Mouse (Mus musculus): ENCODE data around the gene Nfkbia. TPM values are rescaled to one million over a fixed set of nuclear protein-coding genes. Genes with fewer than 3 reads are reported as not detected.
A peak's percentile ranks its signal among the peaks of the same experiment; 100 is the strongest.

The Nfkbia gene
- total RNA-seq, 2 experiments from 2014 or later = 26.3 to 66.2 TPM

DNA sequence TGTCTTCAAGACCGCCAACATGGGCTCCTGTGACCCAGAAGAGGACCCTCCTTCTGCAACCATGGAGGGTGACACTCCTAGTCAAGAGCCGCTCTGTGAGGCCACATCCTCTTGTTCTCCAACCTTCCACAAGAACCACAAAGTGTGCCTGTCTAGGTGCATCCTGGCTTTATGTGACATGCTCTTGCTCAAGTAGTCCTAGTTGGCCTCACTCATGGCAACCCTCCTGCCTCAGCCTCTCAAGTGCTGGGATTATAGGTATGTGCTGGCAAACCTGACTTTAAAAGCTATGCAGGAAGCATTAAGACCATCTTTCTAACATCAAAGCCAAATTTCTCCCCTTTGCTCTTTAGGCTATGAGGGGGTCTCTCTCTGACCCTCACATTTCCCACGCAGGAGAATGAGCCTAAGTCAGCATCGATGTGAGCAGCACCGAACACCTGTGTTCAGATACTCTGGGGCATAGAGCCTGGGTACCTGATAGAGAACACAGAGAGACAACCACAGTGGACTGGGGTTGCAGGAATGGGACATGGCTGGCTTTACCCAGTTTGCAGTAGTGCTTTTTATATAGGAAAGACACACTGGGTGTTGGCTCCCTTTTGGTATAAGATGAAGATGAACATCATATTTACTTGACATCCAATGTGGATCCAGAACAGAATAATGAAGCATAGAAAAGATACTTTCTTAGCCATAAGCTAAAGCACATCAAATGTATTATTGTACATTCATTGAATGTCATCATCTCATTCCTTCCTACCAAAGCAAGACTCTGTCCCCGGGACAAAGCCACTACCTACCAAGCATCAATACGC lies 4.4 kb downstream of the Nfkbia start:
- DNase-seq = no peak
- no peak for TF ChIP-seq CTCF (IDR thresholded peaks at IDR 0.05)
- peak overlapping the region; percentile 100 for H3K27ac ChIP-seq
- peak overlapping the region; percentile 93 for H3K4me3 ChIP-seq
- intact Hi-C loops (cut with DNase I) = no loop called here

DNA sequence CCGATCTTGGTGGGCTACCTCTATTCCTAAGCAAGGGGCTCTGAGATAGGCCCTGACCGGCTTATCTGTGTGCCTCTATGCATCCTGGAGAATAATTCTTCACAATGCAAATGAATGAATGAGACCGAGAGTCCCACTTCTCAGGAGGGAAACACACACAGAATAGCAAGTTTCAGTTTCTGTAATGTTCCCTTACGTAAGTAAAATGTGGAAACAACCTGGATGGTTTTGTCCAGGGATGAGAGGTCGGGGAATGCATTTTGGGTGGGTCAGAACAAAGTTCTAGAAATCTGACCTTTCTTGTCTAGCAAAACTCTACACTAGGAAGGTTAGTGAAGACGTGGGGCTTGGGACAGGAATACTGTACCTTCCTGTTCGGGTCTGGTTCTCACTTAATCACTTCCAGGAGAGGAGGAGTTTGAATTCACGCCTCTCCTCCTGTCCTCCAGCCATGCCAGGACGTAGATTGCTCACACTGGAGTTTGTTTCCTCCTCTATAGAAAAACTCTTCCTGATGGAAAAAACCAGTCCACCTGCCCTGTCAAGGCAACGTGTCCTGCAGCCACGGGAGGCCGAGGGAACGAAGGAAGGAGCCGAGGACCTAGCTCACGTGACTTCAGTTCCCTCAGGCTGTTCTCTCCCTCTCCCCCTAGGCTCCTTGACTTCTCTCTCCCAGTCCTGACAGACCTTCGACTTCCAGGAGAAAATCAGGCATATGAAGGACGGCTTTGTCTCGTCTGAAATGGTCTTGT lies 5.3 kb downstream of the Nfkbia start:
- intact Hi-C loops (cut with DNase I) = no loop called here
- no peak for TF ChIP-seq CTCF (IDR thresholded peaks at IDR 0.05)
- H3K4me3 ChIP-seq = no peak overlapping the region
- peak overlapping the region; percentile 100 for H3K27ac ChIP-seq
- no peak for DNase-seq

DNA sequence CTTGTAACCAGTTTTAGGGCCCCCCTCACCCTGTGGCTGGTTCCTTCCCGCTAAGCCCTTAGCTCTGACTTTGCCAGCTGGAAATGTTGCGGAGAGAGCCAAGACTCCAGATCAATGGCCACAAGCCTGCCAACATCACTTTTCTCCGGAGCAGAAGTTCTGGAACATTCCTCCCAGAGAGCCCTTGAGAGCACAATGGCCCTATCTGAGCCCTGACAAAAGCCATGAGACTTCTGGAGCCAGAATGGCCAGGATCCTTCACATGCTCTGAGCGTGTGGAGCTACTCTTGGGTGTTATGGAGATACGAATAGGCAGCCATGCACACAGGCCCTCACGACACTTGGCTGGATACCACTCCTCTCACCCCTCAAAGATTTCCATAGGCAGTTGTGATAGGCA lies 7.6 kb downstream of the Nfkbia start:
- intact Hi-C loops (cut with DNase I) = no loop called here
- Histone ChIP-seq H3K27ac (peak overlapping the region; percentile 58; the same call in 1 of the 2 replicates), H3K4me3 (no peak overlapping the region)
- DNase-seq = no peak
- no peak for TF ChIP-seq CTCF (IDR thresholded peaks at IDR 0.05)

DNA sequence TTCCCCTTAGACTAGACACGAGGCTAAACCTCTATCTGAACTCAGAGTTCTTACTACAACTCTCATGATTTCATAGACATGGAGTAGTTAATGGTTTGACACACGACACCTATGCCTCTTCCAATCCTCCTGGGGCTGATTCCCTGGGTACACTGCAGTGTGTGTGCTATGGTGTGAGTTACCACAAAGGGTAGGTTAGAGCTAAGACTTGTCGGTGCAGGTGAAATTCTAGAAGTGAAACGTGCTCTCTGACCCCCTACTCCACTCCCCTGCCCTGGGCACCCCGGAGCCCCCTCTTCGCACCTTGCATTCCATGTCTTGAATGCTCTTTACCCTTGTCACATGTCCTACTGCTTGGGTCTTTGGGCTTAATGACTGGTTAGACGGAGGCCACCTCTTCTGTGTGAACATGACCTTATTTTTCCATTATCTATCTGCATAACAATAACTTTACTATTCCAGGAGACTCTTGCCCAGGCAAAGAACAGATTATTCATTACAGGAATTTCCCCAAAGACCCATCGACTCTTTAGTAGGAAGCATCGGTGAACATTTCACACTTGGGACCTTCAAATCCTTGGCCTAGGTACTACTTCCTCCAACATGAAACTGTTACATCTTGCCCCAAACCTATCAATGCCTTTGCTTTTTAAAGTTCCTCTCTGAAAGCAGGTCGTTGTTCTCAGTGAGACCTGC lies 8.2 kb downstream of the Nfkbia start:
- intact Hi-C loops (cut with DNase I) = no loop called here
- no peak for DNase-seq
- no peak for TF ChIP-seq CTCF (IDR thresholded peaks at IDR 0.05)
- H3K4me3 ChIP-seq = no peak overlapping the region
- peak overlapping the region; percentile 58; the same call in 1 of the 2 replicates for H3K27ac ChIP-seq

DNA sequence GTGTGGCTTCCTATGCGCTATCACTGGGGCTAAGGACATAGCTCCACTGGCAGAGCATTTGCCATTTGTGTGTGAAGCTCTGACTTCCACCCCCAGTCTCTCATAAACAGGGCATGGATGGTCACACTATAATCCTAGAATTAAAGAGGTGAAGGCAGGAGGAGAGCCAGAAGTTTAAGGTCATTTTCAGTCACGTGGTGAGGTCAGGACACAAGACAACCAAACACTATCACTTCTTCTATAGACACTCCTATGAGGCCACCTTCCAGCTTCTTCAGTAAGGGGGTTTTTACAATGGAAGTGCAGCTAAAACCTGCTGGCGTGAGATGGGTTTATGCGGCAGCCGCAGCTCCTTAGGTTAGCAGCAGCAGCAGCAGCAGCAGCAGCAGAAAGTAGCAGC lies 8.9 kb downstream of the Nfkbia start:
- Histone ChIP-seq H3K27ac (no peak overlapping the region), H3K4me3 (no peak overlapping the region)
- no peak for TF ChIP-seq CTCF (IDR thresholded peaks at IDR 0.05)
- intact Hi-C loops (cut with DNase I) = no loop called here
- DNase-seq = no peak

DNA sequence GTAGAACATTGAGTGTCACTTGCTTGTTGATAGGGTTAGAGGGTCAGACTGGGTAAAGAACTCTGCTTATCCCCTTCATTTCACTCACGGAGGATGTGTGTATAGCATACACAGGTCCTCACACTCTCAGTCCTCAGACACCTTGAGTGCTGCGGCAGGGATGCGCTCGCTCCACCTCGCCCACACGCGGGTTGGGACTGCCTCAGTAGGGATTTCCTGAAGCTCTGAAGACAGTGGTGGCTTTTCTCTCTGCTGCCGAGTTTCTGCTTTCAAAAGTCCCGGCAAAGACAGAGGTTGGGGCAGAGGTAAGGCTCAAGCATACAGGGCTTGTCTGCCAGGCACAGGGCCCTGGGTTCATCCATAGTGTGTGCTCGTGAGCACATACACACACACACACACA lies 9.7 kb downstream of the Nfkbia start:
- intact Hi-C loops (cut with DNase I) = no loop called here
- H3K4me3 ChIP-seq = no peak overlapping the region
- no peak for DNase-seq
- no peak overlapping the region for H3K27ac ChIP-seq
- TF ChIP-seq CTCF (IDR thresholded peaks at IDR 0.05) = no peak

DNA sequence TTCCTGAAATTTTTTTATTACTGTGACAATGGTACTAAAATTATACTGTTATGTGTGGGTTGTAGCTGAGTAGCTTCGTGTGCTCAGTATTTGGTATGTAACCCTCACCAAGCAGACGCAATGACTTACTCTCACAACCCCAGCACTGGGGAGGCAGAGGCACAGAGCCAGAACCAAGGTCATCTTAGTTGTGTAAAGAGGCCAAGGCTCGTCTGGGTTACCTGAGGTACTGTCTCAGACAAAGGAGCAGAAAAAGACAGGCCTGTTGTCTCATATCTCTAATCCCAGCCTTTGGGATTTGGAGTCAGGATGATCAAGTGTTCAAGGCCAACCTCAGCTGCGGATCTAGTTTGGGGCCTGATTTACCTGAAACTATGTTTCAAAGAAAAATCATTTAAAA lies 10.7 kb downstream of the Nfkbia start:
- no peak for TF ChIP-seq CTCF (IDR thresholded peaks at IDR 0.05)
- Histone ChIP-seq H3K27ac (no peak overlapping the region), H3K4me3 (no peak overlapping the region)
- intact Hi-C loops (cut with DNase I) = no loop called here
- no peak for DNase-seq

DNA sequence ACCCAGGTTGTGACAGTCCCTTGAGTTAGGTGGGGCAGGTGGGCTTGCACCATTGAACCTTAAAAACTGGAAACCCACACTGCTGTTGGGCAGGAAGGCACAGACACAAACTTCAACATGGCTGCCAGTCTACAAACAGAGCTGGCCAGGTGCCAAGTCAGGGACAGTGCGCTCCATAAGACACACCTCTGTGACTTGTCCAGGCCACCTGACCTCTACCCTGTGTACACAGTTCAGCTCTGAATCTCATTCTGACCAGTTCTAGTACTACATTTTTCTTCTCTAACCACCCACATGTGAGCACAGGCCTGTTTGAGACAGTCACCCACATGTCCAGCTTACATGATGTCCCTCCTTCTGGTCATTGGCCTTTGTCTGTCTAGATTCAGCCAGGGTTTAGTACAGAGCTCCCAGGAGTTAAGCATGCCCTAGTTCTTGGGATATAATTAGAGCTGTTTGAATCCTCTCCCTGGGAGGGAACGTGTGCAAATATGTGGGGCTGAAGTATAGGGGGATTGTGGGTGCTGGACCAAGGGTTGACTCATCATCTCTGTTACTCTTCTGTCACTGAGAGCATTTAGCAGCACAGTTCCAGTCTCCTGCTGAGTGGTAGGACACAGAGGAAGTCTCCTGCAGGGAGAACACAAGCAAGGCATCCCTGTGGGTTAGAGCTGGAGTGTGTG lies 11.8 kb downstream of the Nfkbia start:
- no peak for TF ChIP-seq CTCF (IDR thresholded peaks at IDR 0.05)
- DNase-seq = no peak
- Histone ChIP-seq H3K27ac (peak overlapping the region; percentile 16), H3K4me3 (no peak overlapping the region)
- intact Hi-C loops (cut with DNase I) = no loop called here

DNA sequence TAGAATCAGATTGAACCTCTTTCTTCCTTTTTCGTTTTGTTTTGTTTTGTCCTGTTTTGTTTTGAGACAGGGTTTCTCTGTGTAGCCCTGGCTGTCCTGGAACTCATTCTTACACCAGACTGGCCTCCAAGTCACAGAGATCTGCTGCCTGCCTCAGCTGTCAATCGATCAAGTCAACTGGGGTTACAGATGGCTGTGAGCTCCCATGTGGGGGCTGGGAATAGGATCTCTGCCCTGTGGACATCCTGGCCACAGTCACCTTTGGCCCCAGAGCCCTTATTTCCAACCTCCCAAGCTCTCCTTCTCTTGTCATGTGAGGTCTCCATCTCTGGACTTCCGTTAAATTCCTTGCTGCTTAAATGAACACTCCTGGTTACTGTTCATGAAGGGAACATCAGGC lies 13.5 kb downstream of the Nfkbia start:
- intact Hi-C loops (cut with DNase I) = no loop called here
- no peak for DNase-seq
- 0 out of 2 replicates have a peak overlapping the region, but pooled peaks have one; percentile 20 for H3K27ac ChIP-seq
- no peak for TF ChIP-seq CTCF (IDR thresholded peaks at IDR 0.05)
- H3K4me3 ChIP-seq = no peak overlapping the region

DNA sequence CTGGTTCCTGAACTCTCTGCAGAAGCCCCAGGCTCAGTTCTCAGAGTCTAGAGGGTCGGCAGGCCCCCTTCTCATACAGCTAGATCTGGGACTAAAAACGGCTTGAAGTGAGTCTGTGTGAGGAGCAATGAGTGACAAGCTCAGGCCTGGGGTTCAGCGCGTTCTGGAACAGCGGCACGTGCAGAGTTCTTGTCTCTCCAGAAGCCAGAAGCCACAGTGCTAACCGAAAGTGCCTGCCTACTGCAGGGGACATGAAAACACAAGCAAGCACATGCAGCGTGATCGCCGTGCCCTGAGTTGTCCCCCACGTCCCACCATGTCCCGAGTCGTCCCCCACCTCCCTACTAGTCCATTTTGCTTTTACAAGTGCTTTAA lies 18.3 kb downstream of the Nfkbia start:
- no peak for DNase-seq
- intact Hi-C loops (cut with DNase I) = no loop called here
- no peak for TF ChIP-seq CTCF (IDR thresholded peaks at IDR 0.05)
- Histone ChIP-seq H3K27ac (peak overlapping the region; percentile 84), H3K4me3 (peak overlapping the region; percentile 27)

DNA sequence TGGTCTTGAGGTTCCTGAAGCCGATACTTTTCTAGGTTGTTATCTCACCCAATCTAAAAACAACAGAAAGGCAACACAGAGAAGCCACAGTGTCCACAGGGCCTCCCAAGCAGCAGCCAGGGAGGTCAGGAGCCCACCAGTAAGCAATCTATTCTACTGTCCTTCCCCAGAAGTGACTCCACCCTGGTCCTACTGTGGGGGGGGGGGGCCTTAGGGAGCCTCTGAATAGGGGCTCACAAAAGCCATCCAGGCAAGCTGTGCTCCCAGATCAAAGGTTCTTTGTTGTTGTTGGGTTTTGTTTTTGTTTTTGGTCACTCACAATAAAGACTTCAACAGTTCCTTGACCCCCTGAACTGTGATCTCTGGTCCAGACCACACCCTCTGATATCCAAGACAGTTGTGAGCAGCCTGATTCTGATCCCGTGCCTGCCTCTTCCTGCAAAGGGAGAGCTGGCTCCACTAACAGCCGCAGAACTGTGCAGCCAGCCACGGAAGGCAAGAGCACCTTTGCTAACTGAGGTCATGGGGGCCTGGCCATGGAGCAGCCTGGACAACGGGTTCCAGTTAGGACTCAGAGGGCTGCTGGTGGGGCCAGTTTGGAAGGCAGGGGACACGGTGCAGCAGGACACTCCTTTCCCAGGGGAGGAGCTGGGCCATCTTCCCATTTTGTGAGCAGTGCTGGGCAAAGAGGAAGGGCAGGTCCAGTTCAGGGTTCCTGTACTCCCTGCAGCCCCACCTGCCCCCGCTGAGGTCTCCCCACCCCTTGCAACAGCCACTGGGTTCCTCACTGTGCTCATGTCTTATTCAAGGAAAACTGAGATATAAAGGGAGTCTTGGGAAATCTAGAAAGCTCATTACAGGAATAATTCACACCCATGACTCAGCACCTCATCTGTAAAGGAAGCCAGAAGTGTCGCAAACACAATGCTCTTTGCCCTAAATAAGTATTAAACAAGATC lies 18.9 kb downstream of the Nfkbia start:
- TF ChIP-seq CTCF (IDR thresholded peaks at IDR 0.05) = no peak
- H3K4me3 ChIP-seq = peak overlapping the region; percentile 27
- intact Hi-C loops (cut with DNase I) = no loop called here
- DNase-seq = peak; percentile 85
- H3K27ac ChIP-seq = peak overlapping the region; percentile 84
